Mouse (Mus musculus) erythroblast, adult 5-6 weeks (primary cell): ENCODE measurements around the gene Fhl3. TPM values are rescaled to one million over a fixed set of nuclear protein-coding genes. Genes with fewer than 3 reads are reported as not detected.
A peak's percentile ranks its signal among the peaks of the same experiment; 100 is the strongest.

ENCODE experiments used
- ATAC-seq: replicated peaks from 2 replicates; pipeline ENCODE4 v1.8.0; 2016; ENCODE audit warnings: moderate number of reproducible peaks, mild to moderate bottlenecking, moderate TSS enrichment, inconsistent platforms; ENCODE audit not compliant: poor library complexity, low FRiP score, severe bottlenecking
- total RNA-seq, 2 experiments: library from RNA; stranded (forward) in 1 of 2; stranded (reverse) in 1 of 2; fragments of 150-400 nt in 1 of 2; fragments of 200-764, 138-1000 nt in 1 of 2; gene quantifications; 2 replicates each; pipeline versions ENCODE4 v1.2.3 to v1.2.4; 2015 to 2017; ENCODE audit warnings: low replicate concordance in 2 of 2

The Fhl3 gene
- total RNA-seq, 2 experiments from 2014 or later = 0.77 to 4.2 TPM

GRCm38 (mm10) chr4:124675958-124676357 is 24.5 kb upstream of the Fhl3 start:
- ATAC-seq = no peak

DNA sequence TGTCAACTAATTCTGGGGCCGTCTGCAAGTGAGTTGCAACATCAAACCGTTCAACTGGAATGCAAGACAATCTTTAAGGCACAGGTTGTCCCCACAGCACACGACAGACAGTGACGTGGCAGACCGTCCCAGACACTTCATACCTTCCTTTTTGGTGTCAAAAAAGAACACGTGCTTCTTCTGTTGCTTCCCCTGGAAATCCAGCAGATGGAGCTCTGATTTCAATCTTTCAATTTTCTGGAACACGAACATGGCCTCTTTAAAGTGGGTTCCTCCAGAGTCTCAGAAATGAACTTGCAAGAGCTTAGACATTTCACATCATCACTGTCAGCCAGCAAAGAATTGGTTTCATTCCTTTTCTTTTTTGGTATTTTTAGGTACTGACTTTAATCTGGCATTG is 18.2 kb upstream of the Fhl3 start:
- no peak for ATAC-seq

- ATAC-seq = no peak
These were observed 17.0 kb upstream of the Fhl3 start for GRCm38 (mm10) chr4:124683474-124683873.

GRCm38 (mm10) chr4:124685004-124685403 is 15.5 kb upstream of the Fhl3 start:
- no peak for ATAC-seq

- ATAC-seq = no peak
These were observed 15.0 kb upstream of the Fhl3 start for GRCm38 (mm10) chr4:124685453-124685852.

DNA sequence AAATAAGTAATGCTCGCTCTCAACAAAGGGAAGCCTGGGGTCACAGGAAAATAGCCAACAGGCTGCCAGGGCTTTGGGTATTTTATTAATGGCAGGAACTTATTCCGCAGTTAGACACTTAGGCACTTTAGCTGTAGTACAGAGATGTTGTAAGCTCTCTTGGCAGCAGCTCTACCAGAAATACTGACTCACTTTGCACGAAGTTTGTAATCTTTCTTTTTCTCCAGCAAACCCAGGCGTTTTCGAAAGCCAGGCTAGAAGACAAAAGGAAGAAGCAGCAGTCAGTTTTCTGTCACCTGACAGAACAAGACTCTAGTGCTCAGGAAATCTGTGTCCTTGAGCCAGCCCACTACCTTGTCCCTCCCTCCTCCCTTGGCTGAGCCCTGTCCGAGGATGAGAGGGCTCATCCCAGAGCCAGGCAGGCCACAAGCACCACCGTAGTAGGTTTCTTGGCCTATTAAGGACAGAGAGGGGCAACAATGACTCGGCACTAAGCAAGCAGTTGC is 14.6 kb upstream of the Fhl3 start:
- ATAC-seq = no peak

GRCm38 (mm10) chr4:124691455-124691854 is 9.0 kb upstream of the Fhl3 start:
- ATAC-seq = no peak

DNA sequence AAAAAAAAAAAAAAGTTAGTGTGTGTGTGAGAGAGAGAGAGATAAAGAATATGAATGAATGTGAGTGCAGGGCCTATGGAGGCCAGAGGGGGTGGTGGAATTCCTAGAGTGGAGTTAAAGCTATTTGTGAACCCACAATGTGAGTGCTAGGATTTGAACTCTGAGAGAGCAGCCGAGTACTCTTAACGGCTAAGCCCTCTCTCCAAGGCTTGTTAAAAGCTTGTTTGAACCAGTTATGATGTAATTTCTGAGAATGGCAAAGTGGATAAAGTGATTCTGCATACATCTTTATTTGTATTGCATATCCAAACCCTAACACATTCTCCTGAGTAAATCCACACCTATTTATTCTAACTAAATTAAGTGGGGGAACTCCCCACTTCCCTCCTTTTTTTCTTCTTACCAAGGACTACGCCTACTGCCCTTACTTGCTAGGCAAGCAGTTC is 8.1 kb upstream of the Fhl3 start:
- no peak for ATAC-seq

- peak; percentile 98 for ATAC-seq
These were observed 7.2 kb upstream of the Fhl3 start, which contains the start of gene Utp11 for GRCm38 (mm10) chr4:124693135-124693894. TSS of gene Utp11 (minus strand) at chr4:124693600.

DNA sequence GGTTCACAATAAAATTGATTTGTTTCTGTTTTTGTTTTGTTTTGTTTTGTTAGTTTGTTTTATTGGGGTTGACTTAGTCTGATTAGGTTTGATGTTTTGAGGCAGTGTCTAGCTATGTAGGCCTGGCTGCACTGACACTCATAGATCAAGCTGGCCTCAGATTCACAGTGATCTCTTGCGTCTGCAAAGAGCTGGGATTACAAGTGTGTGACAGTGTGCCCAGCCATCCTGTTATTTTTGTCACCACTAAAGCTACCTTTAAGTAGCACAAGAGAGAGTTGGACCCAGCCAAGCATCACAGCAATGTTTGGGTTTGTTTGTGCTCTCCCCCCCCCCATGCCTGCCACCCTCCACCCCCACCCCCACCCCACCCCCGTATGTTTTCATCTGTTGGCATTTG is 5.9 kb upstream of the Fhl3 start:
- ATAC-seq = no peak

- ATAC-seq = no peak
These were observed 4.5 kb upstream of the Fhl3 start for GRCm38 (mm10) chr4:124695786-124696516.

- no peak for ATAC-seq
These were observed 710 bp upstream of the Fhl3 start for GRCm38 (mm10) chr4:124699791-124700190.

- ATAC-seq = no peak
These were observed 748 bp downstream of the Fhl3 start for GRCm38 (mm10) chr4:124701052-124701845.

DNA sequence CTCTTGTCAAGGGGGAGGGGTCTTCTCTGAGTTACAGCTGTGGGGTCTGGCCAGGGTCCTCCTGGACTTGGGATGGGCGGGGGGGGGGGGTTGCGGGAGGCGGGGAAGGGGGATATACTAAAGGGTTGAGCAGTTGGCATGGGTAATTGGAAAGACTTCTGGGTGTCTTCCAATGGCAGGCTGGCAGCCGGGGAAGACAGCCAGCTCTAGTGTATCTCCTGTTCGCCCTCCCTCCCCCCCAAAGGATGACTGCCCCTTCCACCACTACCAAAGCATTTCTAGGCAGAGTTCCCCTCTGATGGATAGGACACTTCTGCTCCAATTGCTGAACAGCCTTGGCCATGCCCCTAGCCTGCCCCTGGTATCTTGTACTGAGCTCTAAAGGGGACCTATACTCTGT is 1.4 kb downstream of the Fhl3 start:
- ATAC-seq = no peak

GRCm38 (mm10) chr4:124703406-124703805 is 2.9 kb downstream of the Fhl3 start:
- no peak for ATAC-seq

- no peak for ATAC-seq
These were observed 3.6 kb downstream of the Fhl3 start for GRCm38 (mm10) chr4:124703881-124704796.

- ATAC-seq = no peak
These were observed 4.4 kb downstream of the Fhl3 start for GRCm38 (mm10) chr4:124704797-124705474.

DNA sequence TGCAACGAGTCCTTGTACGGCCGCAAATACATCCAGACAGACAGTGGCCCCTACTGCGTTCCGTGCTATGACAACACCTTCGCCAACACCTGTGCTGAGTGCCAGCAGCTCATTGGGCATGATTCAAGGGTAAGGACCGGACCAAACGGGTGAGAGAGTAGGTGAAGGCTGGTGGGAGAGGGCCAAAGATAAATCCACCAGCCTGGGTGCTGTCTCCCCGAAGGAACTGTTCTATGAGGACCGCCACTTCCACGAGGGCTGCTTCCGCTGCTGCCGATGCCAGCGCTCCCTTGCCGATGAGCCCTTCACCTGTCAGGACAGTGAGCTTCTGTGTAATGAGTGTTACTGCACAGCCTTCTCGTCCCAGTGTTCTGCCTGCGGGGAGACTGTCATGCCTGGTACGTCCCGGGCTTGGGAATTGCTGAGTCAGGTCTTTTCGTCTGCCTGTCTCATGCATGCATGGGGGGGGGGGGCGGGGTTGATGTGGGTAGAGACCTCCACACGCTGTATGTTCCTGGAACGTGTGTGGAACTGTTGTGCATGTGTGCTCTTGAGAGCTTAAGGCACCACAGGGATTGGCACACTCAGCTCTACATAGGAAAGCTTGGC is 5.3 kb downstream of the Fhl3 start:
- ATAC-seq = no peak
